Mouse (Mus musculus): ENCODE data around the gene Impdh1.
"Not testable (repeated sequence)": the region's sequence is repeated elsewhere in the genome, so short reads cannot be mapped to it uniquely, and the experiment has no call there.

The Impdh1 gene

GRCm38 (mm10) chr6:29178888-29179658 lies 37.1 kb downstream of the Impdh1 start, which contains the start of gene Prrt4:
Prrt4 (minus strand) TSS chr6:29179584.
- DNase-seq: peak; percentile 80

- no peak for DNase-seq
Measured at GRCm38 (mm10) chr6:29177901-29178879, 38.0 kb downstream of the Impdh1 start.

- DNase-seq: peak; percentile 2
Measured at GRCm38 (mm10) chr6:29175113-29175512, 41.1 kb downstream of the Impdh1 start.

- peak; percentile 1 for DNase-seq
Measured at GRCm38 (mm10) chr6:29174368-29174767, 41.8 kb downstream of the Impdh1 start.

- peak; percentile 77 for DNase-seq
Measured at GRCm38 (mm10) chr6:29170952-29171388, 45.2 kb downstream of the Impdh1 start.

GRCm38 (mm10) chr6:29170063-29170921 lies 45.9 kb downstream of the Impdh1 start:
- DNase-seq: peak; percentile 34

- DNase-seq: peak; percentile 3
Measured at GRCm38 (mm10) chr6:29169675-29170062, 46.5 kb downstream of the Impdh1 start.

GRCm38 (mm10) chr6:29168871-29169270 lies 47.3 kb downstream of the Impdh1 start:
- DNase-seq: peak; percentile 2

GRCm38 (mm10) chr6:29166196-29166595 lies 50.0 kb downstream of the Impdh1 start:
- no peak for DNase-seq

- DNase-seq: peak; percentile 81
Measured at GRCm38 (mm10) chr6:29164314-29165244, 51.6 kb downstream of the Impdh1 start, which contains the start of gene Rbm28. Rbm28 (minus strand) TSS chr6:29165006.

- DNase-seq: not testable (repeated sequence)
Measured at GRCm38 (mm10) chr6:29161291-29161690, 54.9 kb downstream of the Impdh1 start.

GRCm38 (mm10) chr6:29160786-29161185 lies 55.4 kb downstream of the Impdh1 start:
- DNase-seq: no peak

GRCm38 (mm10) chr6:29156326-29156725 lies 59.8 kb downstream of the Impdh1 start:
- DNase-seq: no peak

Measured in right cerebral cortex, postnatal 25 days (tissue).